Mouse (Mus musculus) telencephalon, adult 2 months (tissue): ENCODE data around the gene Ctsl.

Source experiments
- DNase-seq: peaks from one replicate; pipeline ENCODE4 v3.0.0-alpha.2; 2011; ENCODE audit warnings: low read depth, low spot score

The Ctsl gene

DNA sequence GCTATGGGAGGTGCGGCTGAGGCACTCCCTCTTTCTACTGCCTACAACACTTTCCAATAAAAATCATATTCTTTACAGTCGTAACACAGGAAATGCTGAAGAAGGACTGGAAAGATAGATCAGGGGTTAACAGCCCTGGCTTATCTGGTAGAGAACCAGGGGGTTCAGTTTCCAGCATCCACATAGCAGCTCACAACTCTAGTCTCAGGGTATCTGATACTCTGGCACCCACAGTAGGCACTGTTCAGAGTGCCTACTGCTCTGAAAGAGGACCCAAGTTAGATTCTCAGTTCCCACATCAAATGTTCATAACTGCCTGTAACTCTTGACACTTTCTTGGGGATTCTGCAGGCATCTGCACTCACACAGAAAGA, 57.8 kb downstream of the Ctsl start:
- no peak for DNase-seq

GRCm38 (mm10) chr13:64312024-64312915, 58.4 kb downstream of the Ctsl start, which contains the start of gene Aaed1:
Gene Aaed1, minus strand, starts transcription at chr13:64312710.
- DNase-seq = peak; percentile 73

- no peak for DNase-seq
These were observed 59.4 kb downstream of the Ctsl start for GRCm38 (mm10) chr13:64311266-64311665.

DNA sequence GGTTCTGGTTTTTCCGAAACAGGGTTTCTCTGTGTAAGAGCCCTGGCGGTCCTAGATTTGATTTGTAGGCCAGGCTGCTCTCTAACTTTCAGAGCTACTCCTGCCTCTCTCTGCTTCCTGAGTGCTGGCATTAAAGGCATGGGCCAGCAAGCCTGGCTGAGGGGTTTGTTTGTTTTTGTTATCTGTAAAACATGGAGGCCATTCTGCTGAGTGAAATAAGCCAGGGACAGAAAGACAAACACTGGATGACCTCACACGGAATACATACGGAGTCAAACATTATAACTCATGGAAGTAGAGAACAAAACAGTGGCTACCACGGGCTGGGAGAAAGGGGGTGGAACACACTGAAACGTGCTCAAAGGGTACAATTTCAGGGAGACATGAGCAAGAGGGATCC, 60.1 kb downstream of the Ctsl start:
- no peak for DNase-seq

DNA sequence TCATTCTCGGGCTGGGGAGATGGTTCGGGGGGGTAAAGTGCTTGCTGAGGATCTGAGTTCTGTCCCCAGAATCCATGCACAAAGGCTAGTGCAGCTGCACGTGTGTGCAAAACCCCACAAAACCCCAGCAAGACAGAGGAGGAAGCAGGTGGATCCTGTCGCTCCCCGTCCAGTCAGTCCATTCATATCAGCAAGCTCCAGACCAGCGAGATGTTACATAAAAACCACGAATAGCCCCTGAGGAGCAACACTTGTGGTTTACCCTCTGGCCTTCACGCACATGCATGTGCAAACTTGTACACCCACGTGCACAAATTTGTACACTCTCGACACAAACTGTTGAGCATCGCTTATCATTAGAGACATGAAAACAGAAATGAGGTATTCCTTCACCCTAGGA, 60.8 kb downstream of the Ctsl start:
- no peak for DNase-seq
